Mouse (Mus musculus): ENCODE measurements around the gene Supt5. TPM values are rescaled to one million over a fixed set of nuclear protein-coding genes. Genes with fewer than 3 reads are reported as not detected.

Gene Supt5
- polyA plus RNA-seq, 1 experiment = 112 TPM

DNA sequence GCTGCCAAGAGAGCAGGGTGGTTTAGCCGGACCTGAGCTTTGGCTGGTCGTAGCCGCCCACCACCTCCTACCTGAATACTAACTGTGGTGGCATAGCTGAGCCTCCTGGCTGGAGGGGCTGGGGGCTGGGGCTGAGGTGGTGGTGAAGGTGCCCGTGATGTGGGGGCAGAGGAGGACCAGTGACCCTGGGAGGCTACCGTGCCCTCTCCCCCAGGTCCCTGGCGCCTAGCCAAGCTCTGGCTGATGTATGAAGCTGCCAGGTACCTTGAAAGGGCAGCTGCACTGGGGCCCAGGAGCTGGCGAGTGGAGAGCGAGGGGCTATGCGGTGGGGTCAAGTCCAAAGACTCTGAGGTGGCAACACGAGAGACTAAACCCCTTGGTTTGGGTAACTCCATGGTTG lies 21.3 kb upstream of the Supt5 start:
- Histone ChIP-seq H3K27ac (ENCODE audit: insufficient read depth, low read length) (no peak overlapping the region), H3K4me3 (ENCODE audit: extremely low read depth, insufficient read depth, insufficient read length) (no peak overlapping the region), H3K27me3 (ENCODE audit: control insufficient read depth, insufficient read depth, low read length) (no peaks in the 10 kb centered on the region), H3K4me1 (ENCODE audit: control insufficient read depth, insufficient read depth, insufficient read length) (no peaks in the 10 kb centered on the region), H3K36me3 (ENCODE audit: control insufficient read depth, insufficient read depth, low read length) (peaks cover 31% of the 10 kb centered on the region)
- 90% methylated on average over 10 of the region's 10 CpGs for WGBS
- DNase-seq (ENCODE audit: low read depth in 1 of 2, low spot score in 2 of 2) = no peak
- TF ChIP-seq POLR2A (IDR thresholded peaks at IDR 0.05; ENCODE audit: low read depth, low read length) (no peak), CTCF (IDR thresholded peaks at IDR 0.05; ENCODE audit: extremely low read depth, insufficient read depth, insufficient read length, insufficient replicate concordance) (no peak)

DNA sequence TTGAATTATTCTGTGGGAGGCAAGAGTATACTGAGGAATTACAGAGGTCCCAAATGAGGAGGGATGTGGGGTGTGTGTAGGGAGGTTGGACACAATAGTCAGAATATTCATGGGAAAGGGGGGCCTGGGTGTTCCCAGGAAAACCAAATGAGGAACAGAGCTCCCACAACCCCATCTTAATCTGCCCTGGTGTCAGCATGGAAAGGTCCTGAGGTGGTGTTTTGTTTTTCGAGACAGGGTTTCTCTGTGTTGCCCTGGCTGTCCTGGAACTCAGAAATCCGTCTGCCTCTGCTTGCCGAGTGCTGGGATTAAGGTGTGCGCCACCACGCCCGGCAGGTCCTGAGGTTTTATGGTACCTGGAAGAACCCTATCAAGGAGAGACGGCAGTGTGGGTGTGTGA lies 19.9 kb upstream of the Supt5 start:
- WGBS = 82% methylated on average over 7 of the region's 7 CpGs
- Histone ChIP-seq H3K4me1 (ENCODE audit: control insufficient read depth, insufficient read depth, insufficient read length) (no peaks in the 10 kb centered on the region), H3K27ac (ENCODE audit: insufficient read depth, low read length) (no peak overlapping the region), H3K36me3 (ENCODE audit: control insufficient read depth, insufficient read depth, low read length) (peaks cover 28% of the 10 kb centered on the region), H3K4me3 (ENCODE audit: extremely low read depth, insufficient read depth, insufficient read length) (no peak overlapping the region), H3K27me3 (ENCODE audit: control insufficient read depth, insufficient read depth, low read length) (no peaks in the 10 kb centered on the region)
- no peak for DNase-seq (ENCODE audit: low read depth in 1 of 2, low spot score in 2 of 2)
- TF ChIP-seq POLR2A (IDR thresholded peaks at IDR 0.05; ENCODE audit: low read depth, low read length) (no peak), CTCF (IDR thresholded peaks at IDR 0.05; ENCODE audit: extremely low read depth, insufficient read depth, insufficient read length, insufficient replicate concordance) (no peak)

DNA sequence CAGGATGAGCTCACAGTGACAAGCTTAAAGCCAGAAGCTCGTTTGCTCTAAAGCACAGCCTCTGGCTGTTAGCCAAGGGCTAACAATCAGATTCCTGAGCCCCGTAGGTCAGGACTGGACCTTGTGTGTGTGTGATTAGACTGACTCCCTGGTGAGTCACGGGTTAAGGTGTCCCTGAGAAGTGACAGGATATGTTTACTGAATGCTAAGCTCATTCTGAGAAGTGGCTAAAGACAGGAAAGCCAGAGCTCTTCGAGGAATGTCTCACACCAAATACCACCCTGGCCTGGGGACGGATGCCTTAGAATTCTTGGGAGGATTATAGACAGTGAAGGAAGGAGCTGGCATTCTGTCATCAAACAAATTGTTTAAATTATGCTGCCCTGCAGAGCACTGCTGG lies 19.4 kb upstream of the Supt5 start:
- no peaks in the 10 kb centered on the region for H3K4me1 ChIP-seq (ENCODE audit: control insufficient read depth, insufficient read depth, insufficient read length)

DNA sequence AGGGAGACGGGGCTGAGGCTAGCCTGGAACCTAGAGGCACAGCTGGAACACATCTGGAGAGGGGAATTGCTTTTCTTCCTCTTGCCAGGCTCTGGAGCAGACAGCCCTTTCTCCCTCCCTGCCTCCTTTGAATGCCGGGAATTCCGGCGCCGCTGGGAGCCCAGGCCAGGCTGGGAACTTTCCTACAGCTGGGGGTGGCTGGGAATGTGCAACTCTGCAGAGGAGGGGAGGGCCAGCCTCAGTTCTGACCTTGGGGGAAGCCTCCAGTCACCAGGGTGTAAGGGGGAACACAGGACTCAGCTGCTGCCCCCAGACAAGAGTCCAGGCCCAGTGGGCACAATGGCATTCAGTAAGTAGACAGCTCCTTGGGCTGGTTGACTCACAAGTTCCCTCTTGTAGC lies 18.4 kb upstream of the Supt5 start:
- WGBS = 71% methylated on average over 5 of the region's 5 CpGs
- Histone ChIP-seq H3K36me3 (ENCODE audit: control insufficient read depth, insufficient read depth, low read length) (peaks cover 32% of the 10 kb centered on the region), H3K27ac (ENCODE audit: insufficient read depth, low read length) (peak overlapping the region; percentile 42; the same call in 1 of the 2 replicates), H3K4me3 (ENCODE audit: extremely low read depth, insufficient read depth, insufficient read length) (no peak overlapping the region), H3K27me3 (ENCODE audit: control insufficient read depth, insufficient read depth, low read length) (no peaks in the 10 kb centered on the region), H3K4me1 (ENCODE audit: control insufficient read depth, insufficient read depth, insufficient read length) (no peaks in the 10 kb centered on the region)
- peak in 1 of 2 experiments; percentile 14 for DNase-seq (ENCODE audit: low read depth in 1 of 2, low spot score in 2 of 2)
- TF ChIP-seq POLR2A (IDR thresholded peaks at IDR 0.05; ENCODE audit: low read depth, low read length) (no peak), CTCF (IDR thresholded peaks at IDR 0.05; ENCODE audit: extremely low read depth, insufficient read depth, insufficient read length, insufficient replicate concordance) (no peak)

More for the DNA sequence above, 19.4 kb upstream of the Supt5 start:
- WGBS = 52% methylated on average over 5 of the region's 5 CpGs
- TF ChIP-seq CTCF (IDR thresholded peaks at IDR 0.05; ENCODE audit: extremely low read depth, insufficient read depth, insufficient read length, insufficient replicate concordance) = no peak
- no peak for TF ChIP-seq POLR2A (IDR thresholded peaks at IDR 0.05; ENCODE audit: low read depth, low read length)
- DNase-seq (ENCODE audit: low read depth in 1 of 2, low spot score in 2 of 2) = no peak
- peaks cover 32% of the 10 kb centered on the region for H3K36me3 ChIP-seq (ENCODE audit: control insufficient read depth, insufficient read depth, low read length)
- no peak overlapping the region for H3K4me3 ChIP-seq (ENCODE audit: extremely low read depth, insufficient read depth, insufficient read length)
- H3K27ac ChIP-seq (ENCODE audit: insufficient read depth, low read length) = peak overlapping the region; percentile 44
- no peaks in the 10 kb centered on the region for H3K27me3 ChIP-seq (ENCODE audit: control insufficient read depth, insufficient read depth, low read length)

DNA sequence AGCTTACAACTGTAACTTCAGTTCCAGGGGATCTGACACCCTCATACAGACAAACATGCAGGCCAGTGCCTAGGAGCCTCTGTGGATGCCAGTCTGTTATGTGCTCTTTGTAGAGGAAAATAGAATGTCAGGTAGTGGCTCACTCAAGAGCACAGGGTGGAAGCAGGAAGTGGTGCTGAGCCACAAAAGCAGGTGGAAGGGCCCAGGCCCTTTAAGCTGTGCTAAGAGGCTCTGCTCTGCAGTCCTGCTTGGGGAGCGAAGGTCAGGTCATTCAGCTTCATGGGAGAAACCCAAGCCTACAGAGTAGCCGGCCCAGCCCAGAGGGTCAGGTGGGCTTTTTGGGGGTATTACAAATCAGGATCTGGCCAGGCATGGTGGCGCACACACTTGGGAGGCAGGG lies 16.7 kb upstream of the Supt5 start:
- Histone ChIP-seq H3K4me1 (ENCODE audit: control insufficient read depth, insufficient read depth, insufficient read length) (peaks cover 4% of the 10 kb centered on the region; the same call in 1 of the 2 replicates), H3K36me3 (ENCODE audit: control insufficient read depth, insufficient read depth, low read length) (peaks cover 23% of the 10 kb centered on the region), H3K4me3 (ENCODE audit: extremely low read depth, insufficient read depth, insufficient read length) (no peak overlapping the region), H3K27me3 (ENCODE audit: control insufficient read depth, insufficient read depth, low read length) (no peaks in the 10 kb centered on the region), H3K27ac (ENCODE audit: insufficient read depth, low read length) (peak overlapping the region; percentile 45; the same call in 1 of the 2 replicates)
- TF ChIP-seq CTCF (IDR thresholded peaks at IDR 0.05; ENCODE audit: extremely low read depth, insufficient read depth, insufficient read length, insufficient replicate concordance) (no peak), POLR2A (IDR thresholded peaks at IDR 0.05; ENCODE audit: low read depth, low read length) (no peak)
- WGBS = 58% methylated on average over 3 of the region's 3 CpGs
- DNase-seq (ENCODE audit: low read depth in 1 of 2, low spot score in 2 of 2) = peak in 1 of 2 experiments; percentile 47

DNA sequence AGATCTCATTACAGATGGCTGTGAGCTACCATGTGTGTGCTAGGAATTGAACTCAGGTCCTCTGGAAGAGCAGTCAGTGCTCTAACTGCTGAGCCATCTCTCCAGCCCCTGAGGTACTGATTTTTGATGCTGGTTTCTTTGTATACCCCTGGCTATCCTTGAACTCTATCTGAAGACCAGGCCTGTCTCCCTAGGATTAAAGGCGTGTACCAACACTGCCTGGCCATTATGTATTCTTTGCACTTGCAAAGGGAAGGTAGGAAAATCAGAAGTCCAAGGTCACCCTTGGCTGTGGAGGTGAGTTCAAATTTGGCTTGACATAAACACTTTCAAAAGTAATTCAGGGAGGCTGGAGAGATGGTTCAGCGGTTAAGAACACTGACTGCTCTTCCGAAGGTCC lies 16.1 kb upstream of the Supt5 start:
- TF ChIP-seq CTCF (IDR thresholded peaks at IDR 0.05; ENCODE audit: extremely low read depth, insufficient read depth, insufficient read length, insufficient replicate concordance) (no peak), POLR2A (IDR thresholded peaks at IDR 0.05; ENCODE audit: low read depth, low read length) (no peak)
- Histone ChIP-seq H3K27ac (ENCODE audit: insufficient read depth, low read length) (no peak overlapping the region), H3K27me3 (ENCODE audit: control insufficient read depth, insufficient read depth, low read length) (no peaks in the 10 kb centered on the region), H3K4me3 (ENCODE audit: extremely low read depth, insufficient read depth, insufficient read length) (no peak overlapping the region), H3K36me3 (ENCODE audit: control insufficient read depth, insufficient read depth, low read length) (peaks cover 17% of the 10 kb centered on the region), H3K4me1 (ENCODE audit: control insufficient read depth, insufficient read depth, insufficient read length) (peaks cover 4% of the 10 kb centered on the region; the same call in 1 of the 2 replicates)
- WGBS = 93% methylated on average over 3 of the region's 3 CpGs
- no peak for DNase-seq (ENCODE audit: low read depth in 1 of 2, low spot score in 2 of 2)

DNA sequence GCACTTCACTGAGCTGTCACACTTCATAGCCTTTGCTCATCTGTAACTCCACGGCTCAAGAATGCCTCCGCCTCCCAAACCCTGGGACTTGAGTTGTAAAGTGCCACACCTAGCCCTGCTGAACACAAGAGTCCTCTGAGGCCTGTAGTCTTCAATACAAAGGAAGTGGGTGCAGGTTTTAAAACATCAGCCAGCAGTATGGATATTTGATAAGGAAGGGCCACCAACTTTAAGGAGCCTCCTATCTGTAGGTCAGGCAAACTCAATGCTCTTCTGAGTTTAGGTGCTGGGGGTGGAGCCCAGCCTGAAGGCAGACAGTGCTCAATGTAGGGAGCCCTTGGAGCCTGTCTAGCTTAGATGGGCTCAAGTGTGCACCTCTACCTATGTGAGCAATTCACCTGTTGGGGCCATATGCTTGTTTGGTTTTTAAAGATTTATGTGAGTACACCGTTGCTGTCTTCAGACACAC lies 15.6 kb upstream of the Supt5 start:
- H3K4me3 ChIP-seq (ENCODE audit: extremely low read depth, insufficient read depth, insufficient read length) = no peak overlapping the region
- DNase-seq (ENCODE audit: low read depth in 1 of 2, low spot score in 2 of 2) = no peak
- WGBS = 64% methylated on average over 3 of the region's 3 CpGs
- TF ChIP-seq POLR2A (IDR thresholded peaks at IDR 0.05; ENCODE audit: low read depth, low read length) = no peak
- peaks cover 4% of the 10 kb centered on the region; the same call in 1 of the 2 replicates for H3K4me1 ChIP-seq (ENCODE audit: control insufficient read depth, insufficient read depth, insufficient read length)
- H3K27me3 ChIP-seq (ENCODE audit: control insufficient read depth, insufficient read depth, low read length) = no peaks in the 10 kb centered on the region
- peaks cover 16% of the 10 kb centered on the region for H3K36me3 ChIP-seq (ENCODE audit: control insufficient read depth, insufficient read depth, low read length)
- no peak overlapping the region for H3K27ac ChIP-seq (ENCODE audit: insufficient read depth, low read length)
